Mouse (Mus musculus): Measurements from ENCODE around the gene Sez6. TPM values are rescaled to one million over a fixed set of nuclear protein-coding genes. Genes with fewer than 3 reads are reported as not detected.

Gene Sez6
- polyA plus RNA-seq (2012; ENCODE audit: low replicate concordance) = not detected in 2 replicates

DNA sequence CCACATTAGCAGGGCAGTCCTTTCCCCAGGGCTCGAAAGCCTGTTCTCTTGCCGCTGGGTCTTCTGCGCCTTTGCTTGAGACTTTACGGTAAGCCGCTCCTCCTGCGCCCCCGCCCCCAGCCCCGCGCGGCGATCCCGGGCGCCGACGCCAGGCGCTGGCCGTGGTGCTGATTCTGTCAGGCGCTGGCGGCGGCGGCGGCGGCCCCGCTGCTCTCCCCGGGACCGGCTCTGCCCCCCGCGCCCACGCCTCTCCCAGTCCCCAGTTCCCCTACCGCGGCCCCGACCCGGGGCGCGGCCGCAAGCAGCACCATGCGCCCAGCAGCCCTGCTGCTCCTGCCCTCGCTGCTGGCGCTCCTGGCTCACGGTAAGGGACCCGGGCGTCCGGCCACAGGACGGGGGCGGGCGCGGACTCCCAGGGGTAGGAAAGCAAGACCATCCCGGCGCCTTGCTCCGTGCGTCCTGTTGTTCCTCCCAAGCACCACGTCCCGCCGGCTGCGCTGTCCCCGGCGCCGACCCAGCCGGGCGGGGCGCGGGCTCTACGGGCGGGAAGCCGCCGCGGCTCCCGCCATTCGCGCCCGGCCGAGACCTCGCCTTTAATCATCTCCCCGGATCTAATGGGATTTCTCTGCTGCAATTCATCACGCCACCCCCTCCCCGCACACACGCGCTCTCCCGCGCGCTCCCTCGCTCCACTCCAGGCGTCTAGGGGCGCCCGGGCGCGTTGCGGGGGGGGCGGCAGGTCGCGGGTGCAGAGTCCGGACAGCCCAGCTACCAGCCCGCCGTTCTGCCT lies at the start of gene Sez6:
Gene Sez6 (plus strand): TSS at position 50 of the 790 bp plus-strand sequence.

DNA sequence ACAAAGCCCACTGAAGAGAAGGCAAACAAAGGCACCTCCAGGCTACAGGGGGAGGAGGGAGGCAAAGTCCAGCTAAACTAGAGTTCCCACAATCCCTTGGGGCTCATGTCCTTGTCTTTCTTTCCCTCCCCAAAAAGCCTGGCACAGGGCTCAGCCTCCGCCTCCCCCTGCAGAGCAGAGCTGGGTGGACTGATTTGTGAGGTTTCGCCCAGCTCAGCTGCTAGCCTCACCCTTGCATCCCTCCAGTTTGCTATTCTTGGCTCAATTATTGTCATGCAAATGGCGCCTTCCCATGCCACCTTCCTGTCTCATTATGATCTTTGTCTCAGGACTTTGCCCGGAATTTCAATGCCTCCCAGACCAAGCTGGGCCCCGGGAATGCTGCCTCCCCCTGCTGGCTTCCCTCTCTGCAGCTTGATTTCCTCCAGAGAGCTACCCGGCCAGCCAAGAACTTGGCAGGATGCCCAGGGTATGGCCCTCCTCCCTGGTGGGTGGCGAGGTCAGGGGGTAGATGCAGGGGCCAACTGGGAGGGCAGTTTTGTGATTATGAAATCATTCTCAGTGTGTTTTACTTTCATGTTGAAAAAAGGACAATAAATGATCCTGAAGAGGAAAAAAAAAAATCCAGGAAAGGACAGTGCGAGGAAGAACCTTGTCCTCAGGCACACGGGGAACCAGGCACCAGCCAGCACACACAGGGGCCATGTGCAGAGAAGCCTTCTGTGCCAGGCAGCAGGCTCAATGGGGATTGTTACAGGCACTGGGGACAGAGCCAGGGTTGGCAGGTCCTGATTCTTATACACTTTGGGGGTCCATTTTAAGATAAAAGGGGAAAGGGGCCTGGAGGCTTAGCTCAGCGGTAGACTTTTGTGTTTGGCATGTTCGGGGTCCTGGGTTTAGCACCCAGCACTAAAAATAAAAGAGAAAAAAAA lies 36.5 kb upstream of the Sez6 start, which contains the start of gene Pipox:
Gene Pipox (minus strand): TSS at position 310 of the 932 bp plus-strand sequence.

DNA sequence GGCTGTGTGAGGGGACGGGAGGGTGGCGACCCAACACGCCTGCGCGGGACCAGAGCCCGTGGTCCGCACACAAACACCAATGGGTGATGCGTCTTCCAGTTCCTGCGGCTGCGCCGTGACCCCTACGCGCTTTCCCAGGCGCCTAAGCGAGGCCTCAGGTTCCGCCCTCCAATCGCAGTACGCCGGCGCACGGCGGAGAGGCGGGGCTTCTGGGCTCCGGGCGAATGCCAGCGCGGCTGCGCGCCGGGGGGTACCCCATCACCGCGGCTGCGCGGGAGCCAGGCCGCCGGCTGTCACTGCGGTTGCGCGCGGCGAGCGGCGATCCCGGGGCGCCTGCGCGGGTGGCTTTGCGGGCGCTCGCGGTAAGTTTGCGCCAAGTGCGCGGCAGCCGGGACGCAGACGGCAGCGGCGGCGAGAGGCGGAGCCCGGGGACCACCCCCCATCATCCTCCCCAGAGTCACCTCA lies 51.9 kb downstream of the Sez6 start, which contains the start of gene Phf12:
Gene Phf12 (plus strand): TSS at position 314 of the 465 bp plus-strand sequence.

Other genes starting within 250 kb of the Sez6 start
- 40.5 and 56.9 TPM in 2 replicates for gene Nufip2, start 244.6 kb upstream of the Sez6 start, polyA plus RNA-seq (2012; ENCODE audit: low replicate concordance)
- not detected in 2 replicates for gene Cryba1, start 205.5 kb upstream of the Sez6 start, polyA plus RNA-seq (2012; ENCODE audit: low replicate concordance)
- gene Myo18a, start 167.6 kb upstream of the Sez6 start, polyA plus RNA-seq (2012; ENCODE audit: low replicate concordance) = 55.5 and 72.9 TPM in 2 replicates
- gene Gm10277, start 143.1 kb upstream of the Sez6 start, polyA plus RNA-seq (2012; ENCODE audit: low replicate concordance) = not detected in 2 replicates
- gene Pipox, start 36.7 kb upstream of the Sez6 start, polyA plus RNA-seq (2012; ENCODE audit: low replicate concordance) = not detected in 2 replicates
- 181 and 347 TPM in 2 replicates for gene Phf12, start 52.0 kb downstream of the Sez6 start, polyA plus RNA-seq (2012; ENCODE audit: low replicate concordance)
- 1.5 and 3.2 TPM in 2 replicates for gene Dhrs13, start 101.5 kb downstream of the Sez6 start, polyA plus RNA-seq (2012; ENCODE audit: low replicate concordance)
- gene Flot2, start 107.1 kb downstream of the Sez6 start, polyA plus RNA-seq (2012; ENCODE audit: low replicate concordance) = 28.2 and 40.1 TPM in 2 replicates
- 4.2 and 6.0 TPM in 2 replicates for gene Eral1, start 149.6 kb downstream of the Sez6 start, polyA plus RNA-seq (2012; ENCODE audit: low replicate concordance)
- 34.4 and 71.5 TPM in 2 replicates for gene Fam222b, start 163.9 kb downstream of the Sez6 start, polyA plus RNA-seq (2012; ENCODE audit: low replicate concordance)
- 21.7 and 48.0 TPM in 2 replicates for gene Traf4, start 234.8 kb downstream of the Sez6 start, polyA plus RNA-seq (2012; ENCODE audit: low replicate concordance)
- 10.0 and 12.8 TPM in 2 replicates for gene Nek8, start 245.9 kb downstream of the Sez6 start, polyA plus RNA-seq (2012; ENCODE audit: low replicate concordance)
- gene Tlcd1, start 245.9 kb downstream of the Sez6 start, polyA plus RNA-seq (2012; ENCODE audit: low replicate concordance) = 27.8 and 37.9 TPM in 2 replicates